Mouse (Mus musculus) CH12.LX (cell line): ENCODE data around the gene Zfp276. TPM values are rescaled to one million over a fixed set of nuclear protein-coding genes. Genes with fewer than 3 reads are reported as not detected.

ENCODE experiments used
- DNase-seq: peaks from one replicate; pipeline ENCODE4 v3.0.0-alpha.2; 2013; ENCODE audit errors: extremely low read depth
- H3K27ac ChIP-seq: 2 replicates; pipeline ENCODE4 v1.5.1; 2012; ENCODE audit warnings: low read depth, mild to moderate bottlenecking, control low read depth, moderate library complexity; ENCODE audit not compliant: insufficient read depth
- H3K27me3 ChIP-seq: replicated peaks from 2 replicates; pipeline ENCODE3; 2012; ENCODE audit warnings: inconsistent platforms
- H3K36me3 ChIP-seq, 2 experiments: replicated peaks in 1 of 2; 2 replicates each; pipeline versions ENCODE3 to v1.6.1; 2012; ENCODE audit warnings: inconsistent platforms in 1 of 2, low read length in 1 of 2, mild to moderate bottlenecking in 1 of 2, mixed read lengths in 1 of 2, moderate library complexity in 1 of 2; ENCODE audit not compliant: control insufficient read depth in 1 of 2, insufficient read depth in 1 of 2
- H3K4me1 ChIP-seq, 2 experiments: 2 replicates each; pipeline ENCODE4 v1.6.1; 2012; ENCODE audit warnings: inconsistent platforms in 1 of 2, moderate library complexity in 1 of 2; ENCODE audit not compliant: insufficient read depth in 2 of 2, control insufficient read depth in 1 of 2
- H3K4me2 ChIP-seq: 2 replicates; pipeline ENCODE4 v1.6.1; 2012; ENCODE audit warnings: low read depth, mild to moderate bottlenecking, control low read depth; ENCODE audit not compliant: poor library complexity, insufficient read depth, severe bottlenecking
- H3K4me3 ChIP-seq, 3 experiments: fragments of 150-350 bp in 1 of 3; sonication (generic) in 1 of 3; replicated peaks in 1 of 3; 2 replicates each; pipeline versions ENCODE3 to v1.5.1; 2011 to 2012; ENCODE audit warnings: low read depth in 2 of 3, low read length in 2 of 3, mild to moderate bottlenecking in 2 of 3, moderate library complexity in 2 of 3, control low read depth in 1 of 3, improper control_type of control experiment in 1 of 3, inconsistent platforms in 1 of 3, mixed read lengths in 1 of 3; ENCODE audit not compliant: poor library complexity in 1 of 3
- H3K79me2 ChIP-seq: replicated peaks from 2 replicates; pipeline ENCODE4 v1.6.1; 2012; ENCODE audit warnings: mild to moderate bottlenecking, moderate library complexity; ENCODE audit not compliant: control insufficient read depth, poor library complexity, insufficient read depth, severe bottlenecking; ENCODE audit errors: extremely low read depth
- H3K9ac ChIP-seq: 2 replicates; pipeline ENCODE4 v1.6.1; 2012; ENCODE audit warnings: low read depth, mild to moderate bottlenecking, control low read depth, moderate library complexity; ENCODE audit not compliant: insufficient read depth
- H3K9me3 ChIP-seq: replicated peaks from 2 replicates; pipeline ENCODE3; 2012; ENCODE audit warnings: low read length, inconsistent platforms, mixed read lengths
- BHLHE40 ChIP-seq: IDR thresholded peaks from 2 replicates; pipeline ENCODE4 v1.6.1; 2011; ENCODE audit warnings: mild to moderate bottlenecking, low read depth, low read length, improper control_type of control experiment
- CHD1 ChIP-seq: IDR thresholded peaks from 2 replicates; pipeline ENCODE4 v1.6.1; 2012; ENCODE audit warnings: low read depth, low read length, improper control_type of control experiment, inconsistent platforms
- CTCF ChIP-seq, 2 experiments: IDR thresholded peaks in 1 of 2; conservative IDR thresholded peaks in 1 of 2; 2 replicates each; pipeline ENCODE4 v1.5.1; 2011 to 2012; ENCODE audit warnings: low read depth in 2 of 2, low read length in 2 of 2, improper control_type of control experiment in 1 of 2, inconsistent platforms in 1 of 2, mild to moderate bottlenecking in 1 of 2, moderate library complexity in 1 of 2
- ELF1 ChIP-seq: IDR thresholded peaks from 2 replicates; pipeline ENCODE4 v1.6.1; 2014; ENCODE audit warnings: low read depth, mild to moderate bottlenecking, inconsistent platforms, low read length, improper control_type of control experiment
- EP300 ChIP-seq: IDR thresholded peaks from 2 replicates; pipeline ENCODE4 v1.6.1; 2011; ENCODE audit warnings: low read length, improper control_type of control experiment
- IRF4 ChIP-seq: IDR thresholded peaks from 2 replicates; pipeline ENCODE4 v1.6.1; 2014; ENCODE audit warnings: low read depth, mild to moderate bottlenecking, inconsistent platforms, low read length, improper control_type of control experiment
- JUN ChIP-seq: IDR thresholded peaks from 2 replicates; pipeline ENCODE4 v1.6.1; 2011; ENCODE audit warnings: low read depth, mild to moderate bottlenecking, low read length, improper control_type of control experiment, moderate library complexity; ENCODE audit not compliant: insufficient read depth
- MAX ChIP-seq: IDR thresholded peaks from 2 replicates; pipeline ENCODE4 v1.6.1; 2011; ENCODE audit warnings: low read length, improper control_type of control experiment
- MAZ ChIP-seq: IDR thresholded peaks from 2 replicates; pipeline ENCODE4 v1.6.1; 2012; ENCODE audit warnings: low read depth, mild to moderate bottlenecking, inconsistent platforms, low read length, improper control_type of control experiment, moderate library complexity
- NELFE ChIP-seq: IDR thresholded peaks from 2 replicates; pipeline ENCODE4 v1.6.1; 2011; ENCODE audit warnings: low read depth, low read length, improper control_type of control experiment
- POLR2A ChIP-seq: IDR thresholded peaks from 2 replicates; pipeline ENCODE4 v1.6.1; 2011; ENCODE audit warnings: low read depth, mild to moderate bottlenecking, improper control_type of control experiment, low read length
- RAD21 ChIP-seq: IDR thresholded peaks from 2 replicates; pipeline ENCODE4 v1.6.1; 2011; ENCODE audit warnings: low read depth, mild to moderate bottlenecking, low read length, improper control_type of control experiment, moderate library complexity
- SMC3 ChIP-seq: IDR thresholded peaks from 2 replicates; pipeline ENCODE4 v1.6.1; 2011; ENCODE audit warnings: low read depth, low read length, improper control_type of control experiment
- UBTF ChIP-seq: IDR thresholded peaks from 2 replicates; pipeline ENCODE4 v1.6.1; 2012; ENCODE audit warnings: low read depth, mild to moderate bottlenecking, inconsistent platforms, low read length, improper control_type of control experiment, moderate library complexity
- USF1 ChIP-seq: IDR thresholded peaks from 2 replicates; pipeline ENCODE4 v1.6.1; 2014; ENCODE audit warnings: low read depth, mild to moderate bottlenecking, inconsistent platforms, low read length, improper control_type of control experiment
- USF2 ChIP-seq: conservative IDR thresholded peaks from 2 replicates; pipeline ENCODE4 v1.6.1; 2011; ENCODE audit warnings: low read depth, low read length, improper control_type of control experiment
- ZKSCAN1 ChIP-seq: IDR thresholded peaks from 2 replicates; pipeline ENCODE4 v1.6.1; 2012; ENCODE audit warnings: low read depth, inconsistent platforms, low read length, improper control_type of control experiment, borderline replicate concordance
- dilution Hi-C: fragments of 300-500 bp; cut with MboI; formaldehyde crosslinking; loops from 2 replicates; pipeline ENCODE4 v1.14.3; 2020; ENCODE audit warnings: low sequenced_read_pairs; ENCODE audit not compliant: extremely low pct_unique_long_range_greater_than_20kb, extremely low pct_ligation_motif_present
- in situ Hi-C: fragments of 300-500 bp; cut with MboI; formaldehyde crosslinking; loops from 3 replicates; pipeline ENCODE4 v1.14.3; 2019; ENCODE audit warnings: low sequenced_read_pairs, low pct_ligation_motif_present, low pct_unique_long_range_greater_than_20kb, mixed read lengths
- polyA plus RNA-seq: library from polyadenylated mRNA; unstranded; fragments of >175 nt; gene quantifications from 2 replicates; pipeline ENCODE4 v1.2.1, GENCODE M21; 2012; ENCODE audit warnings: low read depth; ENCODE audit not compliant: insufficient read length
- total RNA-seq, 2 experiments: library from RNA; depleted of rRNA; stranded (reverse); fragments of 300-350 nt in 1 of 2; fragments of >200 nt in 1 of 2; gene quantifications; 2 replicates each; pipeline ENCODE4 v1.2.3; 2012 to 2014

Zfp276 gene
- total and polyA plus RNA-seq, 3 experiments, result 5.5 to 10.2 (median 8.7) TPM

- DNase-seq, result peak; percentile 37
- TF ChIP-seq NELFE (no peak), CHD1 (no peak), RAD21 (peak; percentile 75), UBTF (no peak), USF1 (no peak), IRF4 (no peak), USF2 (no peak), BHLHE40 (no peak), MAX (no peak), ELF1 (no peak), EP300 (no peak), MAZ (no peak), CTCF (conservative IDR thresholded peaks at IDR 0.05 in 1 of 2, IDR thresholded peaks at IDR 0.05 in 1 of 2; ENCODE audit: low read depth in 2 of 2, low read length in 2 of 2) (peak; percentile 30 to 77; a peak in 3 of 4 replicates), SMC3 (peak; percentile 54)
- no peak overlapping the region for H3K4me3 ChIP-seq
- no peaks in the 10 kb centered on the region for H3K9me3 ChIP-seq
- no peak overlapping the region for H3K9ac ChIP-seq
- dilution Hi-C loops (no loop called here), in situ Hi-C loops (no loop called here)
- H3K79me2 ChIP-seq, result no peaks in the 10 kb centered on the region
- H3K27me3 ChIP-seq, result no peaks in the 10 kb centered on the region
- no peak overlapping the region for H3K27ac ChIP-seq
- peaks cover 9 to 17% of the 10 kb centered on the region in 2 experiments; a peak in 3 of 4 replicates for H3K4me1 ChIP-seq
- no peak overlapping the region for H3K4me2 ChIP-seq
- H3K36me3 ChIP-seq, result peaks cover 40 to 87% of the 10 kb centered on the region in 2 experiments
Measured at GRCm38 (mm10) chr8:123290166-123290565, 36.2 kb downstream of the Zfp276 start.

GRCm38 (mm10) chr8:123290679-123291078 is 36.7 kb downstream of the Zfp276 start:
- dilution Hi-C loops (no loop called here), in situ Hi-C loops (no loop called here)
- Histone ChIP-seq H3K27ac (no peak overlapping the region), H3K4me1 (peaks cover 9 to 17% of the 10 kb centered on the region in 2 experiments; a peak in 3 of 4 replicates), H3K4me2 (no peak overlapping the region), H3K9me3 (no peaks in the 10 kb centered on the region), H3K9ac (no peak overlapping the region), H3K27me3 (no peaks in the 10 kb centered on the region), H3K36me3 (peaks cover 41 to 90% of the 10 kb centered on the region in 2 experiments), H3K4me3 (no peak overlapping the region), H3K79me2 (no peaks in the 10 kb centered on the region)
- no peak for DNase-seq
- no peak for TF ChIP-seq JUN
- TF ChIP-seq USF1, result no peak
- no peak for TF ChIP-seq POLR2A
- TF ChIP-seq ZKSCAN1, result no peak
